ENCODE assay signal across 23 mouse cellular contexts in the genomic region with DNA sequence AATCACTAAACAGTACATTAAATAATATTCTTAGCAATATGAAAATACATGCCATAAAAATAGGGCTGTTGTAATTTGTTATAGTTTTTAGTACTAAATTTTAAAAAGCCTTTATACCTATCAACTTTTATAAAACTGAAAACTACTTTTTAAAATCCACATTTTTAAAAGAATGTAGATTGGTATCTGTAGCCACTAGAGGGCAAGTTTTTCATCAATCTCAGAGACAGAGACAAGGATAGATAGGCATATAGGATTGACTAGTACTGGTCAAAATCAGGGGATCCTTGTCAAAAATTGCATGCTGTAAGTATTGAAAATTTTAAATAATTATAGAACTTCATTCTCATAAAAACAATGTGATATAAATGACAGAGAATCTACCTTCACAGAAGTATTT.
"Had no signal": no experiment of that assay in that cellular context is flagged by ENCODE, and none has a peak within 500 bp of the region (broad histone marks: within the 10 kb centered on the region; RNA-seq: fewer than 3 reads in every experiment).

No protein-coding gene starts in this region.

- H3K4me1 ChIP-seq: kidney, embryonic 15.5 days; limb, embryonic 15.5 days; midbrain, embryonic 15.5 days; neural tube, embryonic 13.5 days; stomach, embryonic 15.5 days had no signal

- H3K27me3 ChIP-seq: kidney, embryonic 15.5 days; limb, embryonic 12.5 days; limb, embryonic 15.5 days; midbrain, embryonic 12.5 days; midbrain, embryonic 15.5 days; neural tube, embryonic 13.5 days; stomach, embryonic 15.5 days had no signal

- H3K4me3 ChIP-seq: kidney, embryonic 15.5 days; limb, embryonic 12.5 days; limb, embryonic 15.5 days; midbrain, embryonic 12.5 days; midbrain, embryonic 15.5 days; myocyte; neural tube, embryonic 13.5 days; stomach, embryonic 15.5 days had no signal

- H3K36me3 ChIP-seq: kidney, embryonic 15.5 days; limb, embryonic 12.5 days; limb, embryonic 15.5 days; midbrain, embryonic 12.5 days; midbrain, embryonic 15.5 days; neural tube, embryonic 13.5 days; stomach, embryonic 15.5 days had no signal

- H3K27ac ChIP-seq: kidney, embryonic 15.5 days; limb, embryonic 12.5 days; limb, embryonic 15.5 days; liver, embryonic 14.5 days; midbrain, embryonic 12.5 days; midbrain, embryonic 15.5 days; neural tube, embryonic 13.5 days; stomach, embryonic 15.5 days had no signal

- H3K4me2 ChIP-seq: kidney, embryonic 15.5 days; limb, embryonic 12.5 days; limb, embryonic 15.5 days; liver, embryonic 11.5 days; midbrain, embryonic 12.5 days; midbrain, embryonic 15.5 days; neural tube, embryonic 13.5 days; stomach, embryonic 15.5 days had no signal

- H3K9ac ChIP-seq: kidney, embryonic 15.5 days; limb, embryonic 12.5 days; limb, embryonic 15.5 days; liver, embryonic 14.5 days; liver, postnatal 0 days; midbrain, embryonic 12.5 days; midbrain, embryonic 15.5 days; neural tube, embryonic 13.5 days; stomach, embryonic 15.5 days had no signal

- H3K9me3 ChIP-seq: kidney, embryonic 15.5 days; limb, embryonic 12.5 days; limb, embryonic 15.5 days; midbrain, embryonic 12.5 days; midbrain, embryonic 15.5 days; neural tube, embryonic 13.5 days; stomach, embryonic 15.5 days had no signal

- DNase-seq: kidney, adult 11 months; kidney, adult 8-10 months; kidney, postnatal 10 days; kidney, postnatal 36 days; left cerebral cortex, postnatal 4 days; liver, postnatal 0 days; lung, postnatal 14 days; lung, postnatal 4 days; retina, postnatal 1 day; right cerebral cortex, postnatal 25 days; spleen, adult 18-20 months; thymus, adult 18-20 months; thymus, postnatal 4 days had no signal

- ATAC-seq: liver, postnatal 0 days; midbrain, embryonic 15.5 days had no signal
